Mouse (Mus musculus) testis, adult 2 months (tissue): Measurements from ENCODE around the gene Ccdc92b.

Source experiments
- CTCF ChIP-seq: fragments of 200-500 bp; IDR thresholded peaks from 2 replicates; pipeline ENCODE4 v1.5.1; 2012; ENCODE audit warnings: low read depth, mild to moderate bottlenecking, inconsistent platforms, low read length, moderate library complexity; ENCODE audit not compliant: control insufficient read depth, insufficient read depth, insufficient replicate concordance
- POLR2A ChIP-seq: fragments of 200-500 bp; IDR thresholded peaks from 2 replicates; pipeline ENCODE4 v1.6.1; 2012; ENCODE audit warnings: low read depth, mild to moderate bottlenecking, inconsistent platforms, low read length, moderate library complexity; ENCODE audit not compliant: control insufficient read depth

- TF ChIP-seq CTCF (no peak), POLR2A (no peak)
Observed at GRCm38 (mm10) chr11:74592246-74592645, 27.2 kb upstream of the Ccdc92b start.
